Mouse (Mus musculus): Measurements from ENCODE around the gene Uqcc1.

DNA sequence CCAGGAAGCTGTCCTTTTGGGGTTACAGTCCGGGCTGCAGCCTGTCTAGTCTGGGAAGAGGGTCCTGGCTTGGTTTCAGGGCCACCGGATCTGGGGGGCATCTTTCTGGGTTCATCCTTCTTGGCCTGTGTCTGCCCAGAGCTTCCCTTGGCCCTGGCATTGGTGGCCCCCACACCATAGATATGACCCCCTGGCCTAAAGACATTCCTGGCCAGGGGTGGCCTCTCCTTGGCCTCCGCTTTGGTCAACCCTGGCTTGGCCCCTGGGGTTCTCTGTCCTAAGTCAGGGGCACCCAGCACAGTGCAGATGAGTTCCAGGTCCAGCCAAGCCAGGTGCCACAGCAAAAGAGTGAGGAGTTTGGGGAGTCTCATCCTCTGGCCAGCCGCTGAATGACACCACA lies 14.6 kb upstream of the Uqcc1 start:
- no peak for TF ChIP-seq POLR2A (IDR thresholded peaks at IDR 0.05; ENCODE audit: insufficient read depth, low read depth, low read length)
- no peak for TF ChIP-seq CTCF (IDR thresholded peaks at IDR 0.05; ENCODE audit: insufficient read depth, low read depth, low read length)
